Mouse (Mus musculus) erythroblast, embryonic 14.5 days (primary cell): ENCODE data around the gene Inpp4b.

Experiments
- GATA1 ChIP-seq: IDR thresholded peaks from 2 replicates; pipeline ENCODE4 v1.6.1; 2012; ENCODE audit warnings: low read length, inconsistent platforms, mixed read lengths
- TAL1 ChIP-seq: IDR thresholded peaks from 3 replicates; pipeline ENCODE4 v1.6.1; 2012; ENCODE audit warnings: low read length, inconsistent platforms, mixed read lengths

GRCm38 (mm10) chr8:81893292-81893691 is 550.9 kb downstream of the Inpp4b start:
- TF ChIP-seq TAL1 (no peak), GATA1 (no peak)
